Mouse (Mus musculus) lung, adult 2 months (tissue): ENCODE data around the gene Slc5a4b.

Experiments
- CTCF ChIP-seq: fragments of 200-500 bp; IDR thresholded peaks from 2 replicates; pipeline ENCODE4 v1.5.1; 2011; ENCODE audit warnings: mild to moderate bottlenecking, low read length, control low read depth; ENCODE audit not compliant: insufficient read depth
- POLR2A ChIP-seq: fragments of 200-500 bp; IDR thresholded peaks from 2 replicates; pipeline ENCODE4 v1.6.1; 2011; ENCODE audit warnings: low read depth, mild to moderate bottlenecking, control low read depth, low read length, borderline replicate concordance; ENCODE audit errors: extremely low read depth

- no peak for TF ChIP-seq CTCF
- no peak for TF ChIP-seq POLR2A
Observed at GRCm38 (mm10) chr10:76147278-76147677, 36.5 kb upstream of the Slc5a4b start, which contains the start of gene Slc5a4a.
